Mouse (Mus musculus): Measurements from ENCODE around the gene Prrx2.
A peak's percentile ranks its signal among the peaks of the same experiment; 100 is the strongest.

Gene Prrx2

GRCm38 (mm10) chr2:30834373-30835022, at the start of gene Prrx2:
Gene Prrx2 (plus strand): TSS chr2:30834972.
- DNase-seq = no peak

GRCm38 (mm10) chr2:30787466-30787865, 47.3 kb upstream of the Prrx2 start:
- DNase-seq = no peak

GRCm38 (mm10) chr2:30792061-30792460, 42.7 kb upstream of the Prrx2 start:
- no peak for DNase-seq

GRCm38 (mm10) chr2:30794179-30795108, 40.3 kb upstream of the Prrx2 start:
- peak; percentile 88 to 93 for DNase-seq

- no peak for DNase-seq
Measured at GRCm38 (mm10) chr2:30795271-30795888, 39.4 kb upstream of the Prrx2 start.

GRCm38 (mm10) chr2:30795889-30796275, 38.9 kb upstream of the Prrx2 start:
- peak in 1 of 2 experiments; percentile 15 for DNase-seq

- DNase-seq = peak; percentile 72 to 85
Measured at GRCm38 (mm10) chr2:30796382-30796781, 38.4 kb upstream of the Prrx2 start.

- no peak for DNase-seq
Measured at GRCm38 (mm10) chr2:30799456-30799855, 35.3 kb upstream of the Prrx2 start.

- DNase-seq = no peak
Measured at GRCm38 (mm10) chr2:30800671-30801066, 34.1 kb upstream of the Prrx2 start.

GRCm38 (mm10) chr2:30801067-30801852, 33.5 kb upstream of the Prrx2 start:
- peak; percentile 37 to 52 for DNase-seq

- no peak for DNase-seq
Measured at GRCm38 (mm10) chr2:30803604-30804003, 31.2 kb upstream of the Prrx2 start, which contains the start of gene 1700001O22Rik. Gene 1700001O22Rik (minus strand): TSS chr2:30803661.

GRCm38 (mm10) chr2:30805983-30806382, 28.8 kb upstream of the Prrx2 start:
- no peak for DNase-seq

GRCm38 (mm10) chr2:30807147-30807647, 27.6 kb upstream of the Prrx2 start:
- DNase-seq = no peak

- DNase-seq = peak; percentile 99
Measured at GRCm38 (mm10) chr2:30807648-30808295, 27.0 kb upstream of the Prrx2 start, which contains the start of gene Ntmt1. Gene Ntmt1 (plus strand): TSS chr2:30807826.

- no peak for DNase-seq
Measured at GRCm38 (mm10) chr2:30808296-30808655, 26.5 kb upstream of the Prrx2 start.

- DNase-seq = no peak
Measured at GRCm38 (mm10) chr2:30809503-30809902, 25.3 kb upstream of the Prrx2 start.

GRCm38 (mm10) chr2:30810573-30810972, 24.2 kb upstream of the Prrx2 start:
- DNase-seq = no peak

GRCm38 (mm10) chr2:30816383-30816782, 18.4 kb upstream of the Prrx2 start:
- DNase-seq = no peak

GRCm38 (mm10) chr2:30819873-30820272, 14.9 kb upstream of the Prrx2 start:
- no peak for DNase-seq

- DNase-seq = no peak
Measured at GRCm38 (mm10) chr2:30821073-30821472, 13.7 kb upstream of the Prrx2 start.

GRCm38 (mm10) chr2:30822460-30822859, 12.3 kb upstream of the Prrx2 start:
- DNase-seq = no peak
